Mouse (Mus musculus): ENCODE data around the gene Dyrk4. TPM values are rescaled to one million over a fixed set of nuclear protein-coding genes. Genes with fewer than 3 reads are reported as not detected.

The Dyrk4 gene
- polyA plus RNA-seq, 1 experiment: 0.04 TPM

- 5% methylated on average over 46 of the region's 46 CpGs for WGBS
- peak; percentile 70 for DNase-seq (ENCODE audit: low read depth, low spot score)
These were observed 72.6 kb downstream of the Dyrk4 start, which contains the start of gene Ndufa9 for GRCm38 (mm10) chr6:126848712-126849704. Ndufa9 (minus strand) TSS chr6:126849136.

- no peak for DNase-seq (ENCODE audit: low read depth, low spot score)
- 78% methylated on average over 8 of the region's 8 CpGs for WGBS
These were observed 85.0 kb downstream of the Dyrk4 start for GRCm38 (mm10) chr6:126836628-126837027.

Other genes starting within 250 kb of the Dyrk4 start
- 0.41 and 0.47 TPM in 2 replicates for gene Kcna6, start 181.2 kb downstream of the Dyrk4 start, polyA plus RNA-seq (2012; rRNA removed)
- 134 and 145 TPM in 2 replicates for gene Ndufa9, start 72.7 kb downstream of the Dyrk4 start, polyA plus RNA-seq (2012; rRNA removed)
- gene Akap3, start 68.7 kb downstream of the Dyrk4 start, polyA plus RNA-seq (2012; rRNA removed): 0.07 TPM in 1 of 2 replicates, not detected in the other
- gene Rad51ap1, start 17.7 kb upstream of the Dyrk4 start, polyA plus RNA-seq (2012; rRNA removed): 6.3 and 7.4 TPM in 2 replicates
- 3.5 and 4.8 TPM in 2 replicates for gene D6Wsu163e, start 18.1 kb upstream of the Dyrk4 start, polyA plus RNA-seq (2012; rRNA removed)
- gene Fgf6, start 93.7 kb upstream of the Dyrk4 start, polyA plus RNA-seq (2012; rRNA removed): not detected in 2 replicates
- not detected in 2 replicates for gene Fgf23, start 151.1 kb upstream of the Dyrk4 start, polyA plus RNA-seq (2012; rRNA removed)
- 5.0 and 5.1 TPM in 2 replicates for gene Tigar, start 187.7 kb upstream of the Dyrk4 start, polyA plus RNA-seq (2012; rRNA removed)
- 48.1 and 106 TPM in 2 replicates for gene Ccnd2, start 230.4 kb upstream of the Dyrk4 start, polyA plus RNA-seq (2012; rRNA removed)

Data from large intestine, adult 2 months (tissue).